Mouse (Mus musculus): ENCODE measurements around the gene Rdh9. TPM values are rescaled to one million over a fixed set of nuclear protein-coding genes. Genes with fewer than 3 reads are reported as not detected.

The Rdh9 gene
- polyA plus RNA-seq, 1 experiment from 2014 or later, result 0.38 TPM

DNA sequence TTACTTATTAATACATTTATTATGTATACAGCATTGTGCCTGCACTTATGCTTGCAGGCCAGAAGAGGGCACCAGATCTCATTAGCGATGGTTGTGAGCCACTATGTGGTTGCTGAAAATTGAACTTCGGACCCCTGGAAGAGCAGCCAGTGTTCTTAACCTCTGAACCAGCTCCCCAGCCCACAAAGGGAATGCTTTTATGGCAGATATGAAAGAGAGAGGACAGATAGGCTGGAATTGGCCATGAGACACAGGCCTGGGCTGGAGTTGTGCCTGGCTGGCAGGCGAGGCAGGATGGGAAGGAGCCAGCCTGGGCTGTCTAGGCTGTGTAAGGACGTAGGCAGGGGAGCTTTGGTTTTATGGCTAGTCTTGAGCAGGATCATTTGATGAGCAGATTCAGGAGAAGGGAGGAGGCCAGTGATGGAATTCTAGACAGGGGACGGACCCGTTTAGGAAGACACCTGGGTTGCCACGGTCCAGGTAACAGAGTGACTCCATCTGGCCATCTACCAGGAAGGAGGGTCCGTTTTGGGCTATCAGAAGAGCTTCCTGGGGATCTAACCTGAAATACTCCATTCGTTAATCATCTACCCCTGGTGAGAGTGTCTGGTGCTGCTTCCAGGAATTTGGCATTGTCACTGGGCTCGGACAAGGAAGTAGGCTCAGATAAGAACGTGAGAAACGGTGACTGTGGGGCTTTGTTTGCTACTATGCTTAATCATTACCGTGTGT lies 37.9 kb upstream of the Rdh9 start:
- Histone ChIP-seq H3K27me3 (replicated peaks; ENCODE audit: control insufficient read depth, insufficient read depth, low read length) (no peaks in the 10 kb centered on the region), H3K4me1 (ENCODE audit: control insufficient read depth, insufficient read depth, low read length) (peaks cover 8% of the 10 kb centered on the region; the same call in 1 of the 2 replicates), H3K27ac (replicated peaks; ENCODE audit: low read depth, low read length) (no peak overlapping the region; the same call in 1 of the 2 replicates), H3K9ac (ENCODE audit: low read depth, low read length) (no peak overlapping the region), H3K4me3 (ENCODE audit: low read depth, low read length) (peak overlapping the region; percentile 95; the same call in 1 of the 2 replicates), H3K4me2 (ENCODE audit: low read depth, low read length) (peak overlapping the region; percentile 89; the same call in 1 of the 2 replicates), H3K36me3 (ENCODE audit: control insufficient read depth, insufficient read depth, low read length) (peaks cover 21% of the 10 kb centered on the region), H3K9me3 (ENCODE audit: control insufficient read depth, low read length) (no peaks in the 10 kb centered on the region)
- DNase-seq (ENCODE audit: low spot score), result no peak
- WGBS, result 48% methylated on average over 13 of the region's 13 CpGs
- ATAC-seq (ENCODE audit: low read depth), result no peak

DNA sequence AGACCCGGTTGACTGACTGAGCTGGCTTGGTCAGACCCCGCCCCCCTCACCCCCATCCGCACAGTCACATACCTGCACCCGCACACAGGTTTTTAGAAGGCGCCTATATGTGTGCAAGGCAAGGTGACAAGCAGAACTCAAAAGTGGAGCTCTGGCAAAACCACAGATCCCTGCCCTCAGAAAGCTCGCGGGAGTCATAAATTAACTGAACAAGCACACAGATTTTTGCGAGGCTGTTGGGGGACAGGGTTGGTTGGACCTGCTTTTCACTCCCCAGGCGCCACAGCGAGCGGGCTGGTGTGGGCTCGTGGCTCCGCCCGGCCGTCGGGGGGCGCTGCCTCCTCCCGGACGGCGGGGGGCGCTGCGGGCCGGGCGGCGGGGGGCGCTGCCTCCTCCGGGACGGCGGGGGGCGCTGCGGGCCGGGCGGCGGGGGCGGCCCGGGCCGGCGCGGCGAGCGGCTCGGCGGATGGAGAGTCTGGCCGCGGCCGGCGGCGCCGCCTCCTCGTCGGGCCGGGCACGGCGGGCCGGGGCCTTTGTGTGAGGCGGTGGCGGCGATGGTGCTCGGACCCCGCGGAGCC lies 37.0 kb upstream of the Rdh9 start, which contains the start of gene Zbtb39:
Zbtb39 (plus strand) TSS at position 456 of the 578 bp plus-strand sequence.
- Histone ChIP-seq H3K9ac (ENCODE audit: low read depth, low read length) (peak within 1 kb of the TSS; percentile 98), H3K4me3 (ENCODE audit: low read depth, low read length) (peak within 1 kb of the TSS; percentile 95), H3K4me1 (ENCODE audit: control insufficient read depth, insufficient read depth, low read length) (peaks cover 8% of the 10 kb centered on the region; the same call in 1 of the 2 replicates), H3K27me3 (replicated peaks; ENCODE audit: control insufficient read depth, insufficient read depth, low read length) (no peaks in the 10 kb centered on the region), H3K36me3 (ENCODE audit: control insufficient read depth, insufficient read depth, low read length) (peaks cover 30% of the 10 kb centered on the region), H3K27ac (replicated peaks; ENCODE audit: low read depth, low read length) (peak within 1 kb of the TSS; percentile 80), H3K9me3 (ENCODE audit: control insufficient read depth, low read length) (no peaks in the 10 kb centered on the region), H3K4me2 (ENCODE audit: low read depth, low read length) (peak within 1 kb of the TSS; percentile 89)
- peak; percentile 83 for DNase-seq (ENCODE audit: low spot score)
- peak; percentile 91 for ATAC-seq (ENCODE audit: low read depth)
- WGBS, result 4% methylated on average over 25 of the region's 61 CpGs

DNA sequence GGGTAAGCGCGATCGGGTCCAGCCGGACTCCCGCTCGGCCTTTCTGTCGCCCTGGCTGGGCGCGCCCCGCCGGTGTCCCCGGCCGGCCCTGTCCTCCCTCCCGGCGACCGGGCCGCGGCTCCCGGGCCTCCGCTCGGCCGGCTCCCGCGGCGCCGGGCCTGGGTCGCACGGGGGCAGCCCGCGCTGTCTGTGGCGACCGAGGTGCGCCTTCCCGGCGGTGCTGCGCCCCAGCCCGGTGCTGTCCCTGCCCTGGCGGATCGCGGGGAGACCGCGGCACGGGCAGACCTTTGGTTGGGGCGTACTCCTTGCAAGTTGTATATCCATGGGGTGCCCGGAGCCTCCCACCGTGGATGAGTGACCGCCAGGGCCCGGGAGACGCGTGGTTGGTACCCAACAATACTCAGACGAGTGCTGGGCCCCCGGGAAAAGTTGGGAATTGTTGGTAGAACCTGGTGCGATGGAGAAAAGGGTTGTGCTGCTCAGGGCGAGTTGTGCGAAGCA lies 36.5 kb upstream of the Rdh9 start:
- Histone ChIP-seq H3K9ac (ENCODE audit: low read depth, low read length) (peak overlapping the region; percentile 98), H3K4me1 (ENCODE audit: control insufficient read depth, insufficient read depth, low read length) (peaks cover 8% of the 10 kb centered on the region; the same call in 1 of the 2 replicates), H3K27me3 (replicated peaks; ENCODE audit: control insufficient read depth, insufficient read depth, low read length) (no peaks in the 10 kb centered on the region), H3K9me3 (ENCODE audit: control insufficient read depth, low read length) (no peaks in the 10 kb centered on the region), H3K4me3 (ENCODE audit: low read depth, low read length) (peak overlapping the region; percentile 95), H3K36me3 (ENCODE audit: control insufficient read depth, insufficient read depth, low read length) (peaks cover 35% of the 10 kb centered on the region), H3K27ac (replicated peaks; ENCODE audit: low read depth, low read length) (peak overlapping the region; percentile 80), H3K4me2 (ENCODE audit: low read depth, low read length) (peak overlapping the region; percentile 89)
- under 1% methylated on average over 22 of the region's 55 CpGs for whole genome bisulfite sequencing
- ATAC-seq (ENCODE audit: low read depth) (peak; percentile 67), DNase-seq (ENCODE audit: low spot score) (no peak)

DNA sequence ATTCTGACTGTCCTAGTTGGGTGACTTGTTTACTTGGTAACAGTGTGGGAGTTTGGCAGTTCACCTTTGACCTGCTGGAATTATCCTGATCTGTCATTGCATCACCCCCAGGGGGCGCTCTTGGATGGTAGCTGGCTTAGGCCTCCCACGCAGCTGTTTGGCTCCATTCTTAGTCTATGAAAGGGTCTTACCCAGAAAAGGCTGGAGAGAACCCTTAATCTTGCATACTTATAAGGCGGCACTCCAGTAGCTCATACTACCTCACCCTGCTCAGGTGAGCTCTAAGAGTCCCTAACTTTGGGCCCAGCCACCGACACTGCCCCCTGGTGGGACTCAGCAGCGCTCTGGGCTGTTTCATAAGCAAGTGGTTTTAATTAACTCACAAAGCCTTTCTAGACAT lies 31.5 kb upstream of the Rdh9 start:
- Histone ChIP-seq H3K27ac (replicated peaks; ENCODE audit: low read depth, low read length) (no peak overlapping the region), H3K36me3 (ENCODE audit: control insufficient read depth, insufficient read depth, low read length) (peaks cover 69% of the 10 kb centered on the region), H3K4me1 (ENCODE audit: control insufficient read depth, insufficient read depth, low read length) (peaks cover 8% of the 10 kb centered on the region; the same call in 1 of the 2 replicates), H3K4me2 (ENCODE audit: low read depth, low read length) (no peak overlapping the region), H3K9ac (ENCODE audit: low read depth, low read length) (no peak overlapping the region), H3K9me3 (ENCODE audit: control insufficient read depth, low read length) (no peaks in the 10 kb centered on the region), H3K4me3 (ENCODE audit: low read depth, low read length) (no peak overlapping the region), H3K27me3 (replicated peaks; ENCODE audit: control insufficient read depth, insufficient read depth, low read length) (no peaks in the 10 kb centered on the region)
- WGBS, result 62% methylated on average over 5 of the region's 5 CpGs
- ATAC-seq (ENCODE audit: low read depth), result no peak
- no peak for DNase-seq (ENCODE audit: low spot score)

DNA sequence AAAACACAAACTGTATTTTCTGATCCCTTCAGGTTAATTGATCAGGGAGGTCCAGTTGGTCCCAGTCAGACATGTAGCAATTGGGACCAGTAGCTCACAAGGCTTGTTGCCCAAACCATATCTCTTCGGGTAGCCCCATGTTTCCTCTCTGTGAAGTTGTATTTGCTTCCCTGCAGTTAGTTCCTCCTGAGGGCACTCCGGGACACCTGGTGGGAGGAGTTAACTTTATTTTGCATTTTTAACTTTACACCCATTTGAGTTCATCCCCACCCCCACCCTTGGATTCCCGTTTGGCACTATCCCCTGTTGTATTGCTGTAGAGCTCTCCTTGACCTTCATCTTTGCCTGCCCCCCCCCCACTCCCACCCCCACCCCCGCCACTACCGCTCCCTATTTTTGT lies 30.3 kb upstream of the Rdh9 start:
- Histone ChIP-seq H3K27ac (replicated peaks; ENCODE audit: low read depth, low read length) (no peak overlapping the region), H3K4me1 (ENCODE audit: control insufficient read depth, insufficient read depth, low read length) (0 out of 2 replicates have a peak, but pooled peaks cover under 1% of the 10 kb centered on the region), H3K9ac (ENCODE audit: low read depth, low read length) (no peak overlapping the region), H3K27me3 (replicated peaks; ENCODE audit: control insufficient read depth, insufficient read depth, low read length) (no peaks in the 10 kb centered on the region), H3K4me2 (ENCODE audit: low read depth, low read length) (no peak overlapping the region), H3K36me3 (ENCODE audit: control insufficient read depth, insufficient read depth, low read length) (peaks cover 69% of the 10 kb centered on the region), H3K9me3 (ENCODE audit: control insufficient read depth, low read length) (no peaks in the 10 kb centered on the region), H3K4me3 (ENCODE audit: low read depth, low read length) (no peak overlapping the region)
- ATAC-seq (ENCODE audit: low read depth) (no peak), DNase-seq (ENCODE audit: low spot score) (no peak)
- 64% methylated on average over 5 of the region's 5 CpGs for WGBS

DNA sequence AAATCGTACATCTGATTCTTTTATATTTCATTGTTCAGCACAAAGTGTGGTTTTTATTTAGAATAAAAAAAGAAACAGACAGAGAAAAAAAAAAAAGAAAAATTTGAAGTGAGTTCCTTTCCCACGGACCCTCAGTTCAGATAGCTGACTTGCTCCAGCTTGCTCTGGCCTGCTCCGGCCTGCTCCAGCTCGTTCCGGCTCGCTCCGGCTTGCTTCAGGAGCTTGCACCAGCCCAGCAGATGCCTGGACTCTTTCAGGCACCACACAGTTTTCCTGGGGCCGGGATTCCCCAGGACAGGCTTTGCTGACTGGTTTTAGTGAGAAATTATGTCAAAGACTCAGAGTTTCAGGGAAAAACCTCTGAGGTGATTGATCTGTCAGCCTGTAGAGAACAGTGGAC lies 28.9 kb upstream of the Rdh9 start:
- no peak overlapping the region for H3K27ac ChIP-seq (replicated peaks; ENCODE audit: low read depth, low read length)
- H3K9me3 ChIP-seq (ENCODE audit: control insufficient read depth, low read length), result no peaks in the 10 kb centered on the region
- no peak for DNase-seq (ENCODE audit: low spot score)
- no peak overlapping the region for H3K4me3 ChIP-seq (ENCODE audit: low read depth, low read length)
- no peak overlapping the region for H3K9ac ChIP-seq (ENCODE audit: low read depth, low read length)
- WGBS, result 81% methylated on average over 8 of the region's 8 CpGs
- ATAC-seq (ENCODE audit: low read depth), result no peak
- H3K4me2 ChIP-seq (ENCODE audit: low read depth, low read length), result no peak overlapping the region
- no peaks in the 10 kb centered on the region for H3K4me1 ChIP-seq (ENCODE audit: control insufficient read depth, insufficient read depth, low read length)
- H3K27me3 ChIP-seq (replicated peaks; ENCODE audit: control insufficient read depth, insufficient read depth, low read length), result no peaks in the 10 kb centered on the region
- H3K36me3 ChIP-seq (ENCODE audit: control insufficient read depth, insufficient read depth, low read length), result peaks cover 58% of the 10 kb centered on the region

DNA sequence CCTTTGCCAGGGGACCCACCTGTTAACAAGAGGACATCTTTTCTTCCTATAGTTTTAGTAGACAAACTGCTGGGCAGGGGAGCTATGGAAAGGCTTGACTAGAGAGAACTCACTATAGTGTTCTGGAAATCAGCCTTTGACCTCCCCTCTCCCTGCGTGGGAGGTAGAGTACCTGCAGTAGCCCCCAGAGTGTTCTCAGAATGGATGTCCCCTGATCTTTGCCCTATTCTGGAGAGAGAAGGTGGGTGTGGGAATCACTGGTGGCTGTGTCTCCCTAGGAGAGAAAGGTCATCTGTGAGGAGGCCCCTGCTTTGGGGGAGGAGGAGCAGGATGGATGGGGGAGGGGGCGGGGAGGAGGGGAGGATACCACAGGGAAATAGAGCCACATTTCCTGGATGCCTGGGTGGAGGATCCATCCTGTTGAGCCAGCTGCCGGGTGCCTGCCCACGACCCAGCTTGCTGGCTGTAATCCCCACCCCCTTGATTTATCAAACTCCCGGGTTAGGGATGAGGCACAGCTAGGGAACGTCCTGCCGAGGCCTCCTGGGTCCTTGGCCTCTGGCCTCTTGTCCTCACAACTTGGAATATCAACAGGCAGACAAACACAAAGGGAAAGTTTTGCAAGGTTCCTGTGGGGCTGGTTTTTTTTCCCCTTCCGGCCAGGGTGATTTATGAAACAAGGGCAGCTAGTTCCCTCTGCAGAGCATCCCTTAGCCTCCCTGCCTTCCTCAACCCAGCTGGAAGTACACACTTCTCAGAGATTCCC lies 27.2 kb upstream of the Rdh9 start:
- Histone ChIP-seq H3K27me3 (replicated peaks; ENCODE audit: control insufficient read depth, insufficient read depth, low read length) (no peaks in the 10 kb centered on the region), H3K9ac (ENCODE audit: low read depth, low read length) (no peak overlapping the region), H3K4me1 (ENCODE audit: control insufficient read depth, insufficient read depth, low read length) (no peaks in the 10 kb centered on the region), H3K27ac (replicated peaks; ENCODE audit: low read depth, low read length) (no peak overlapping the region), H3K9me3 (ENCODE audit: control insufficient read depth, low read length) (no peaks in the 10 kb centered on the region), H3K36me3 (ENCODE audit: control insufficient read depth, insufficient read depth, low read length) (peaks cover 41% of the 10 kb centered on the region), H3K4me2 (ENCODE audit: low read depth, low read length) (peak overlapping the region; percentile 37; the same call in 1 of the 2 replicates), H3K4me3 (ENCODE audit: low read depth, low read length) (no peak overlapping the region)
- 6% methylated on average over 7 of the region's 8 CpGs for WGBS
- ATAC-seq (ENCODE audit: low read depth), result no peak
- no peak for DNase-seq (ENCODE audit: low spot score)

DNA sequence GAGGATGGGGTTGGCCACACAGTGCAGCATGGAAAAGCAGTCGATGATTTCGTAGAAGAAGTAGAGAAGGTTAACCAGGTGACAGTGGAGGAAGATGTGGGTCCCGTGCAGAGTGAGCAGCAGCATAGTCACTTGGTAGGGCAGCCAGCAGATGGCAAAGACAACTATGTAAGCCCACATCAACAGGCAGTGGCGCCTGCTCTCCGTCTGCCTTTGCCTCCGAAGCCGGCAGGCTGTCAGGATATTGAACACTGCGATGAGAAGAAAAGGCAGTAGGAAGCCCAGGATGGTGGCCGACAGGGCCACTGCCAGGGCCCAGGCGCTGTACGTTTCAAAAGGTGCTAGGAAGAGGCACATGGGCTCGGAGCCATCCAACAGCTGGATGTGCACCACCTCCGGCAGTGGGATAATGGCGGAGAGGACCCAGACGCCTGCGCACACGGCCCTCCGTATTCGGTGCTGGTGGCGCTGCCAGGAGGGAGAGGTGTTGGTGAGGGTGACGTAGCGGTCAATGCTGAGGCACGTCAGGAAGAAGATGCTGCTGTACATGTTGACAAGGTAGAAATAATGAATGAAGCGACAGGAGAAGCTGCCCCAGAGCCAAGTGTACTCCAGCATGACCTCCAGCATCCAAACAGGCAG lies 25.9 kb upstream of the Rdh9 start:
- WGBS, result 59% methylated on average over 24 of the region's 24 CpGs

More for the DNA sequence above, 25.9 kb upstream of the Rdh9 start:
- peaks cover 28% of the 10 kb centered on the region for H3K36me3 ChIP-seq (ENCODE audit: control insufficient read depth, insufficient read depth, low read length)
- no peak overlapping the region; the same call in 1 of the 2 replicates for H3K9ac ChIP-seq (ENCODE audit: low read depth, low read length)
- ATAC-seq (ENCODE audit: low read depth), result no peak
- no peaks in the 10 kb centered on the region for H3K9me3 ChIP-seq (ENCODE audit: control insufficient read depth, low read length)
- no peaks in the 10 kb centered on the region for H3K4me1 ChIP-seq (ENCODE audit: control insufficient read depth, insufficient read depth, low read length)
- no peak overlapping the region for H3K27ac ChIP-seq (replicated peaks; ENCODE audit: low read depth, low read length)
- H3K4me2 ChIP-seq (ENCODE audit: low read depth, low read length), result peak overlapping the region; percentile 37
- DNase-seq (ENCODE audit: low spot score), result no peak
- no peaks in the 10 kb centered on the region for H3K27me3 ChIP-seq (replicated peaks; ENCODE audit: control insufficient read depth, insufficient read depth, low read length)
- no peak overlapping the region for H3K4me3 ChIP-seq (ENCODE audit: low read depth, low read length)

Measured in embryonic facial prominence, embryonic 14.5 days (tissue).